Mouse (Mus musculus): ENCODE measurements around the gene Dppa4. TPM values are rescaled to one million over a fixed set of nuclear protein-coding genes. Genes with fewer than 3 reads are reported as not detected.
"Not testable (repeated sequence)": the region's sequence is repeated elsewhere in the genome, so short reads cannot be mapped to it uniquely, and the experiment has no call there.

The Dppa4 gene
- not detected for total RNA-seq (2021)
- long read RNA-seq, experiment 1 = 0 reads
- long read RNA-seq, experiment 2 = 0 reads

DNA sequence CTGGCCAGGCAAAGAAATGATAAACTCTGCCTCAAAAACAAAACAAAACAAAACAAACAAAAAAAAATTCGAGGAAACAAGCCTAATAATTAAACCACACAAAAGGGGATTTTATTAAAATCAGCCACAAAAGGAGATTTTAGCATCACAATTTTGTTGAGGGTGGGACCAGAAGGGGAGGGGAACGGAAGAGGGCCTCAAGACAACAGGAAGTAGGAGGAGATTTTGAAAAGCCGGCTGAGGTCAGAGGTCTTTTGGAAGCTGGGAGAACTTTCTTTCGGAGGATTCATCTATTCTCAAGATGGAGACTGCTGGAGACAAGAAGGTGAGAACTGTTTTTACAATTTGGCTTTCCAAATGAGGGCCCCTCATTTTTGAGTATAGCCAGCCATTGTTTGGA, at the start of gene Dppa4:
TSS of gene Dppa4 (plus strand) at position 217 of the 400 bp plus-strand sequence.
- DNase-seq (ENCODE audit: low spot score in 2 of 2) = no peak

DNA sequence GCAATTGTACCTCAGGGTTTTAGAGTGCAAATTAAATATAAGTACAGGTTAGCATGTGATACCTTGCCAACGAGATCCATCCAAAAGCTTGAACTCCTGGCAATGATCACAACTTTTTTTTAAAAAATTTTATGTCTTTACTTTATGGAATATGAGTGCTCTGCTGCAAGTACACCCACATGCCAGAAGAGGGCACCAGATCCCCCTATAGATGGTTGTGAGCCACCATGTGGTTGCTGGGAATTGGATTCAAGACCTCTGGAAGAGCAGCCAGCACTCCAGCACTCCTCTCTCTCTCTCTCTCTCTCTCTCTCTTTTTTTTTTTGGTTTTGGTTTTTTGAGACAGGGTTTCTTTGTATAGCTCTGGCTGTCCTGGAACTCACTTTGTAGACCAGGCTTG, 48.5 kb upstream of the Dppa4 start:
- no peak for DNase-seq (ENCODE audit: low spot score in 2 of 2)

DNA sequence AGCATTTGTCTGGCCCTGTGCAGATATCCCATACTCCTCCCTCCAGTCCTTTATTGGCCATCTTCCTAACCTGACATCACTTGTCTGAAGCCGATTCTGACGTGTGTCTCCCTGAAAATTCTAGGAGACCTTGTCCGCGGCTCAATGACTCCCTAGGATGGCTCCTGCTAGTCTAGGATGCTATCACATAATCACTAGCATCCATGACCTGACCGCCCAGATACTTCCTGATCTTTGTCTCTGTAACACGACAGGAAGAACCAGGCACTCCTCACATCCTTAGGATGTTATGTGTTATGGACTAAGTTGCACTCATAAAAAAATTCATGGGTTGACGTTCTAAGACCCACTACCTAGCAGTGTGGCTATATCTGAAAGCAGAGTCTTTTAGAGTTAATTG, 45.9 kb upstream of the Dppa4 start:
- DNase-seq (ENCODE audit: low spot score in 2 of 2) = no peak

DNA sequence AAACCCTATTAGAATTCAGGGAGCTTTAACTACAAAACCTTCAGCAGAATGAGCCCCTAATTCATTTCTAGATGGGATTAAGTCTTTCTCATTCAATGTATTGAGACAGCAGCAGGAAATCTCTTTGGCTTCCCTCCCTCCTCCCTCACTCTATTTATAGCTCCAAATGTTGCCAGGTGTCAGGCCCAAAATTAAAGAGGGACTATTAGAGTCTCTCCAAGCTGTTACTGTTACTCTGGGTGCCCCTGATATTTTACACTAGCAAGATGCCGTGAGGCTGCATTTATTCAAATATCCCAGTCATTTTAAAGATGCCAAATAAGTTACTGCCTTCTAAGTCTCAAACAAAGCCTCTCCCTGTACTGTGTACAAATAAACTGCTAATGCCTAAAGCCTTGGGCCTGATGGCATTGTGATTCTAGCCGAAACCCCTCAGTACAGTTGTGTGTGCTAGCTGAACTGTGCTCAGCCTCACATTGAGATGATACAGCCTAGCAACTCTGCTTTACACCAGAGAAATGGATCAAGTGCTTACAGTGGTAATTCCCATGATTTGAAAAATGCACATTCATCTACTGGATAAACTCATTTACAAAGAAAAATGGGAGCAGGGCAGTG, 36.4 kb upstream of the Dppa4 start:
- no peak for DNase-seq (ENCODE audit: low spot score in 2 of 2)

DNA sequence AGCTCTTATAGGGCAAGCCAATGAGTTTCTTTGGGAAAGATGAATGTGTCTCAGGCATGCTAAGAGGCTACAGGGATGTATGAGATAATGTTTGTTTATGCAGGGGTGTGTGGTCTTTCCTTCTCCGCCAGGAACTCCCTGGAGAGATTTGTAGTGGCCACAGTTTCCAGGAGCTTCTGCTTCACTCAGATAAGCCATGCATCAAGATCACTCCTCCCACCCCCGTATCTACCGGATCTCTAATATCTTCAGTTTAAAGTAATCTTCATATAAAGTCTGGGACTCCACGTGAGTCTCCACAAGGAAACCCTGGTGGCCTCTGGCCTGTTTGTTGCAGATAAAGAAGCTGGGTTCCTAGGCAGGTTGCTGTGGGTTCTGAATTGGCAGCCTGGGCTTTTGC, 30.7 kb upstream of the Dppa4 start:
- DNase-seq (ENCODE audit: low spot score in 2 of 2) = no peak

DNA sequence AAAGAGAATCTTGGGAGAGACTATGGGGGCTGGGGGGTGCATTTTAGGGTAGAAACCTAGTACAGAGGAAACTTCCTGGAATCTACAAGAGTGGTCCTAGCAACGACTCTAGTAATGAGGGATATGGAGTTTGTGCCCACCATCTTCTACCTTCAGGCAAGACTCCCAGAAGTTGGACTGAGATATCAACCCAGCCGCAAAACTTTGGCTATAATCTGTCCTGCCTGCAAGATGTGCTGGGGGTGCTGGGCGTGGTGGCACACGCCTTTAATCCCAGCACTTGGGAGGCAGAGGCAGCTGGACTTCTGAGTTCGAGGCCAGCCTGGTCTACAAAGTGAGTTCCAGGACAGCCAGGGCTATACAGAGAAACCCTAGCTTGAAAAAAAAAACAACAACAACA, 28.9 kb upstream of the Dppa4 start:
- DNase-seq (ENCODE audit: low spot score in 2 of 2) = no peak

DNA sequence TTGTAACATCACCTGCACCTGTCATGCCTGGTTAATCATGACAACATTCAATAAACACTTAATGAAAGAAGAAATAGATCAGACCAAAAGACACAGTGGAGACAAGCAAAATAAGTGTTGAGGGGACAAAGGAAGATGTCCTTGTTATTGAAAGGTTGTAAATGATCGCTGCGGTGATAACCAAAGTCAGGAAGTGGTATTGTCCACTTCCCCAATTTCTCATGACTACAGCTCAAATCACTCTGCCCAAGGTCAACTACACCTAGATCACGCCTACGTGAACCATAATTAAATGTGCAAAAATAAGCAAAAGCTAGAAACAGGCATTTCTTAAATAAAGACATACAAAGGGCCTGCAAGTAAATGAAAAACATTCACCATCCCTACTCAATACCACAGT, 24.0 kb upstream of the Dppa4 start:
- no peak for DNase-seq (ENCODE audit: low spot score in 2 of 2)

DNA sequence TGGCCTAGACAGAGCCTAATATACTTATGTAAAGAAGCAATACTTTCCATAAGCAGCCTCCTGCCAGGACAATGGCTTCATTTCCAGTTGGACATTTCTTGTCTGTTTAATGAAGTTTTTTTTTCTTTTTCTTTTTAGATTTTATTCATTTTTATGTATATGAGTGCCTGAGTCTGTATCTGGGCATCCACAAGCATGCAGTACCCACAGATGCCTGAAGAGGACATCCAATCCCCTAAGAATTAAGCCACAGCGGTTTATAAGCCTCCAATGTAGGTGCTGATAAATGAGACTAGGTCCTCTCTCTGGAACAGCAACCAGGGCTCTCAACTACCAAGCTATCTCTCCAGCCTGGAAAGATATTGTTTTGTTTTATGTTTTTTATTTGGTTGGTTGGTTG, 20.6 kb upstream of the Dppa4 start:
- no peak for DNase-seq (ENCODE audit: low spot score in 2 of 2)

DNA sequence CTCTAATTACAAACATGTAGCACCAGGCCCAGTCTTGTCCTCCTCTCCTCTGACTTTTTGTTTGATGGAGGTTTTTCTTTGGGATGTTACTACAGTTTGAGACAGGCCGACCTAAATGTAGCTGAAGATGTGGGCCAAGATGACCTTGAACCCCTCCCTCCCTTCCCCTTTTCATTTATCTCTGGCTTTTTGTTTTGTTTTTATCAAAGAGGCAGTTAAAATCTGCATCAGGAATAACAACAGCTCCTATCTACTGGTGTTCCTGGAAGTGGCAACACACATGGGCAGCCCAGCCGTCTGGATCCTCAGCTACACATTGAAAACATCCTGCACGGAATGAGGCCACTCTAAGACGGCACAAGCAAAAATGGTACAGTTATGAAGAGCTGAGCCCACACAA, 17.7 kb upstream of the Dppa4 start:
- DNase-seq (ENCODE audit: low spot score in 2 of 2) = no peak

DNA sequence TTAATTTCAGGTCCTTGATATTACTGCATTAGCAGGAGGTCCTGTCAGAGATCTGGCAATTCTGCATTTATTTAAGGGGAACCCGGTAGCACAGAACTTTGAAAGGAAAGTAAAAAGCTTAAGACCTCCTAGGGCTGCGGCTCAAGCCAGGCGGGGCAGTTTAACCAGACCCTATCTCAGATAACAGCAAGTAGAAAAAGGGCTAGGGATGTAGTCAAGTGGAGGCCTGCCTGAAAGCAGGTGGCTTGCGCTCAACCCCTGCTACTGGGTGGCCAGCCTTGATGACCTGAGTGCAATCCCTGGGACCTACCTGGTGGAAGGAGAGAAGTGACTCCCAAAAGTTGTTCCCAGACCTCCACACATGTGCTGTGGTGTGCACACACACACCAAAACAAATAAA, 6.6 kb upstream of the Dppa4 start:
- DNase-seq (ENCODE audit: low spot score in 2 of 2) = no peak

DNA sequence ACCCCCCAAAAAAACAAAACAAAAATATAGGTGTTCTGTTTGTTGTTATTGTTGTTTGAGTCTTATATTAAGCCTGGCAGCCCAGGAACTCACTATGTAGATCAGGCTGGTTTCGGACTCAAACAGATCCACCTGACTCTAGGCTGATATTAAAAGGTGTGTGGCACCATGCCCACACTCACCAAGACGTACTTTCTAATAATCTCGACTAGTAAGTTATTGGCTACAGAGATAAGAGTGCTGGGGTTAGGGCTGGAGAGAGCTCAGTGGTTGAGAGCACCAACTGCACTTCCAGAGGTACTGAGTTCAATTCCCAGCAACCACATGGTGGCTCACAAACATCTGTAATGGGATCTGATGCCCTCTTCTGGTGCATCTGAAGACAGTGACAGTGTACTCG, 2.6 kb upstream of the Dppa4 start:
- no peak for DNase-seq (ENCODE audit: low spot score in 2 of 2)

DNA sequence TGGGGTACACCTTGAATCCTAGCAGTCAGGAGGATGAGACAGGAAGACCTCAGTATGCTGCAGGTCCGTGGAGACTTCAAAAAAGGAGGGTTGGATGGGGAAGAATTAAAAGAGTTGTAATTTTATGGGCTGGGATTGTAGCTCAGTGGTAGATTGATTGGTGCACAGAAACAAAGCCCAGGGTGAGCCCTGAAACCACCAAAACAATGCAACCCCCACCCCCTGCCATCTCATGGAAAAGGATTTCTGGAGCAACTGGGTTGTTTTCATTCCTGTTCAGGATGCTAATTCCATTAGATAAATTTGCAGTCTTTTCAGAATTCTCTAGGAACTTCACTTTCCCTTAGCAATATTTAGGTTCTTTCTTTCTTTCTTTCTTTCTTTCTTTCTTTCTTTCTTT, 732 bp upstream of the Dppa4 start:
- DNase-seq (ENCODE audit: low spot score in 2 of 2) = no peak

DNA sequence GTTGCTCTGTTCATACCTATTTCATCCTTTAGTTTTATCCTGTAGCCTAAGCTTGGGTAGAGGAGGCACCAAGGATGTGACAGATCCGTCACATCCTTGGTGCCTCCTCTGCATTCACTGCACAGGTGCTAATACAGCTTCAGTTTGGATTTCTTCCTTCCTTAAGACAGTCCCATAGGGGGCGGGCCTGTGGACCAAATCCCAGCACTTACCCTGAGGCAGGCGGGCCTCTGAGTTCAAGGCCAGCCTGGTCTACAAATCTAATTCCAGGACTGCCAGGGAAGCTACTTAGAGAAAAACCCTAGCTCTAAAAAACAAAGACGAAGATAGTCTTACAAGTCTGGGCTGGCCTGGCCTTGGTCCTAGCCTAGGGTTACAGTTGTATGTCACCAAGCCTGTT, 2.0 kb downstream of the Dppa4 start:
- DNase-seq (ENCODE audit: low spot score in 2 of 2) = no peak

DNA sequence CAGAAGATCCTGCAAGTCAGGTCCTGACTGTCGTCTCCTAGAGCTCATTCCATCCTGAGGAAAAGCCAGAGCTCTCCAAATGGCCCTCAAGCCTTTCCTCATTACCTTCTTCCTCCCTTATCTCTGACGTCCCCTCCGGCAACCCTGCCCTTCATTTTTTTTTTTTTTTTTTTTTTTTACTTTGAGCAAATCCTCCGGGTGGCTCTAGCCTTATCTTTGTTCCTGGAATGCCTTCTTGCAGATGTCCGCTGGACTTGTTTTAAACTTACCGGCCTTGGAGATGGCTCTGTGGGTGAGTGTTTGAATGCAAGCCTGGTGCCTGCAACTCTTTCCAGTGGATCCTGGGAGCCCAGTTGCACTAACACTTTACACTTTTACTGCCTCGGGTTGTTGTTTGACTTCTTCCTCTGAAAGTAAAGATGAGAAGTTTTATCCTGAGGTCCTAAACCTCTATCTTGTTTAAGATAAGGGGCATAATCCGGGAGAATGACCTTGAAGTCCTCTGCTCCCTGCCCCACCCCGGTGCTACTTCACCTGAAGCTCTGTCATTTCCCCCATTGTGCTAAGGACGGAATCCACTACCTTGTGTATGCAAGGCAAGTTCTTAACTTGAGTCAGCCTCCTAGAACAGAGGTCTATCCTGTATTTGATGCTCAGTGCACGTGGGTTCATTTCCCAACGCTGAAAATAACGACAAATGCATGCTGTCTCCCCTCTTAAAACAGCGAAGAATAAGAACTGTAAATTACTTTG, 14.0 kb downstream of the Dppa4 start:
- DNase-seq (ENCODE audit: low spot score in 2 of 2) = no peak

DNA sequence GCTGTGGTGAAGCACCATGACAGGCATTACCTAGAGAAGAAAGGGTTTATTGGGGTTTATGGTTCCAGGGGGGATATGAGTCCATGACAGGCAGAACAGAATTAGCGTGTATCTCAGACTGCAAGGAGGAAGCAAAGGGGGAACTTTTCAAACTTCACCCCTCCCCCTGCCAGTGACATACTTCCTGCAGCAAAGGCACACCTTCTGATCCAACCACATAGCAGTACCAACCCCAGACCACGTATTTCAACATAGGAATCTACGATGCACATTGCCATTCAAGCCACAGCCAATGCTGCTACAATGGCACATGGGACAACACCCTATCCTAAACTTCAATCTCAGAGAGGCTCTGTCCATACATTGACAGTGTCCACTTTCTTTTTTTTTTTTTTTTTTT, 16.4 kb downstream of the Dppa4 start:
- DNase-seq (ENCODE audit: low spot score in 2 of 2) = no peak

DNA sequence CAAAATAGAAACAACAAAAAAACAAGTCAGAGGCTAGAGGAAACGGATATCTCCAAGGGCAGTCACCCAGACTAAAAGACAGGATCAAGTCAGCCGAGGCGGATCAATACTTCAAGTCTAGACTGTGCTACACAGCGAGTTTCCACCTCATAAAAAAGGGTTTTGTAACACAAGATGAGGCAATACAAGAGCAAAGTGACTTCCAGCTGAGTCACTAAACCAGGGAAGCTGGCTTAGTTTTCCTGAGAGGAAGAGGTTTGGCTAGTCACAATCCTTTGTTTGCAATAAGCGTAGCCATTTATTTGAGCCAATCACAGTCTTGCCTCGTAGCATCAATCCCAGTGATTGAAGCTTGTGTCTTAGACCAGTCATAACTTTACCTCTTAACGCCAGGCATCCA, 20.0 kb downstream of the Dppa4 start, which contains the start of gene Dppa2:
TSS of gene Dppa2 (plus strand) at position 400 of the 400 bp plus-strand sequence.
- DNase-seq (ENCODE audit: low spot score in 2 of 2) = no peak

DNA sequence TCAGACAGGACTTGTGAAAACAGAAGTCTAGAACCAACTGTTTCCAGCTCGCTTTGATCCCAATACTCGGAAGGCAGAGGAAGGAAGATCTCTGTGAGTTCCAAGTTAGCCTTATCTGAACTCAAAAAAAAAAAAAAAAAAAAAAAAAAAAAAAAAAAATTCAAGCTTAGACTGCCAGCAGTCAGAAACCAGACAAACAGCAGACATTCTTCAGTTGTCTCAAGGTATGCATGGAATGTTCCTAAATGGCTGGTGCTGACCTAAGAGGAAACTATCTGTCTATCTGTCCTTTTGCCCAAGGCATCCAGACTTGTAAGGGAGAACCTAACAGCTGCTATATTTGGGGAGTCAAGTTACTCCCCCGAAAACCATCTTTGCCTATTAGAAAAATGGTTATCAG, 20.4 kb downstream of the Dppa4 start:
- DNase-seq (ENCODE audit: low spot score in 2 of 2) = no peak

DNA sequence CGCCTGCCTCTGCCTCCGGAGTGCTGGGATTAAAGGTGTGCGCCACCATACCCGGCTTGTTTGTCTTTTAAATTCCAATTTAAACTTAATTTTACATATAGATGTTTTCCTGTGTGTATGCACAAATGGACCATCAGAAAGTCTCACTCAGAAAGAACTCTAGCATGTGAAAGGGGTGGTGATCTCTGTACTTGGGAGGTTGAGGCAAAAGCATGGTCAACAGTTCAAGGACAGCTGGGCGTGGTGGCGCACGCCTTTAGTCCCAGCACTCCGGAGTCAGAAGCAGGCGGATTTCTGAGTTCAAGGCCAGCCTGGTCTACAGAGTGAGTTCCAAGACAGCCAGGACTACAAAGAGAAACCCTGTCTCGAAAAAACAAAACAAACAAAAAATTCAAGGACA, 25.4 kb downstream of the Dppa4 start:
- DNase-seq (ENCODE audit: low spot score in 2 of 2) = not testable (repeated sequence)

DNA sequence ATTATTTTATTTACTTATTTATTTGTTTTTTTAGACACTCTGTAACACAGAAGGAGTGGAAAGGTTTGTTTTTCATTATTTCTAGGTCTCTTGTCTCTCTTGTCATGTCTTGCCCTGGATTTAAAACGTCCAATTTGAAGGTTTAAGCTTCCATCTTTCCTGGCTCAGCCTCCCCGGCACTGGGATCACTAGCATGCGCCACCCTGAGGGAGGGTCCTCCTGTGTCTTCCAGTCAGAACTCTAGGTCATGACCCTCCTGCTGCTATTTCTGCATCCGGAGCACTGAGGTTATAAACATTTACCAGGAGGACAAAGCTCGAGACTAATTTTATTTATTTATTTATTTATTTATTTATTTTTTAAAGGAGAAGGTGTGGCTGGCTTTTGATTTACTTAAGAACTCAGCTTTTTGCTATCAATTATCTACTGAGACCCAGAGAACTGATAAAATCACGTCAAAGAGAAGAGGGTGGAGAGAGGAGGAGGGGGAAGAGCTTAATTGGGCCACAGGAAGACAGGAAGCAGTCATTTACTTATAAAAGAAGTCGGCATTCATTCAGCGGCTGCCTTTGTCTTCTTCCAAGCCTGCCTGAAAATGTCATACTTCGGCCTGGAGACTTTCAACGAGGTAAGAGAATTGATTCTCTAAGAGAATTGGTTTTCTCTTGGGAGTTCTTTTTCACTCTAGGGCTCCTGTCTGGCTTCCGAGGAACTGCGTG, 26.5 kb downstream of the Dppa4 start:
- no peak for DNase-seq (ENCODE audit: low spot score in 2 of 2)

DNA sequence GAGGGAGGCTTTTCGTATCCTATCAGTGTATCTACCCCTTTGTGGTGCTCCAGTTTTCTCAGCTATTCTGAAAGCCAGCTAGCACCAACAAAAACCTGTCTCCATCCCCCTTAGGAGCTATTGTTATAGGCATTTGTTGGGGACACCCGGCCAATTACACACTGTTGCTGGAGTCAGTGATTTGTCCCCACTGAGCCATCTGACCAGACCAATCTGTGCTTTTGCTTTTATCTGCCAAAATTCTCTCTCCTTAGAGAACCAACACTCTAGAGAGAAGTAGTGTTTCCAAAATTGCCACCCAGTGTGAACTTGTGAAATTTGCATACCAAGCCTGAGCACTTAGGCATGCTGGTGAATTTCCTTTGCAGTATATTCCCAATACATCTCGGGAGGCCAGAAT, 31.8 kb downstream of the Dppa4 start:
- DNase-seq (ENCODE audit: low spot score in 2 of 2) = no peak

DNA sequence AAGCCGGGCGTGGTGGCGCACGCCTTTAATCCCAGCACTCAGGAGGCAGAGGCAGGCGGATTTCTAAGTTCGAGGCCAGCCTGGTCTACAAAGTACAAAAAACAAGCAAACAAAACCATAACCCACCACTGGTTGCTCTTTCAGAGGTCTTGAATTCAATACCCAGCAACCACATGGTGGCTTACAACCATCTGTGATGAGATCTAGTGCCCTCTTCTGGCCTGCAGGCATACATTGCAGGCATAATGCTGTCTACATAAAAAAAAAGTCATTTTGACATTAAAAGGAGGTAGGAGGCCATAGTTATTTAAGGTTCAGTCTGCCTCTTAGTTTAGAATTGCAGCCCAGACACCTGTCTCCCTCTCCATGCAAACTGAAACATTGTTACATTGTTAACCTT, 37.2 kb downstream of the Dppa4 start:
- DNase-seq (ENCODE audit: low spot score in 2 of 2) = no peak

DNA sequence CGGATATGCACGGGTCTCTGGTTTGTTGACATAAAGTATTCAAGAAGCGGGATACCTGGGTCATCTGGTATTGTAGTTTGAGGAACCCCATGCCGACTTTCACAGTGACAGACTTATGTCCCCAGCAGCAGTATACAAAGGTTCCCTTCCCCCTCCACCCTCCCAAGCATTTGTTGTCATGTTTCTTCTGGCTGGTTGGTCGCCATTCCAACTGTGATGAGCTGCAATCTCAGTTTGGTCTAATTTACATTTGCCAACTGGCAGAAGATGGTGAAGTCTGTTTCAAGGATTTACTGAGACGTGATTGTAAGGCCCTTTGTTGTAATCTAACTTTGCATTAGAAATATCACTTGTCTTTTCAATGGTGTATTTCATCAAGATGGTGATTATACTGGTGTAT, 39.6 kb downstream of the Dppa4 start:
- DNase-seq (ENCODE audit: low spot score in 2 of 2) = no peak
